Mouse (Mus musculus): ENCODE data around the gene Mymk. TPM values are rescaled to one million over a fixed set of nuclear protein-coding genes. Genes with fewer than 3 reads are reported as not detected.

The Mymk gene
- polyA plus RNA-seq, 1 experiment from 2014 or later, result not detected

DNA sequence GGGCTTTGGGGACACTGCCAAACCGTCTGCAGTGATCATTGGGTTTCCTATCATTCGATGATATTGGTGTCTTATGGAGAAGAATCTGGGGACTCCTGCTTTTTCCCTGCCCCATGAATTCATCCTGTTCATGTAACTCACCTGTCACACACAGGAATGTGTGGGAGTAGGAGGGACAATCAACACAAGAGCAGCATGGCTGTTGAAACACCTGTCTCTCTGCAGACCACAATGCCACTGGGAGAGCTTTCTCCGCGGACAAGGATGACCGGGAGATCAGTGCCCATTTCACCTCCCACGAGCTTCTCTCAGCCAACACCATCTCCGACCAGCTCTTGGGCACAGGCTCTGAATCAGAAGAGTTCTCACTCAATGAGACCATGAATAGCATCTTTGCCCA, 23.2 kb upstream of the Mymk start:
- Histone ChIP-seq H3K27ac (no peak overlapping the region), H3K9me3 (no peaks in the 10 kb centered on the region), H3K4me1 (replicated peaks) (peaks cover 18% of the 10 kb centered on the region), H3K4me3 (replicated peaks) (no peak overlapping the region), H3K36me3 (no peaks in the 10 kb centered on the region), H3K27me3 (no peaks in the 10 kb centered on the region), H3K9ac (replicated peaks) (no peak overlapping the region), H3K4me2 (replicated peaks) (no peak overlapping the region)
- WGBS, result 96% methylated on average over 7 of the region's 7 CpGs
- ATAC-seq, result no peak

DNA sequence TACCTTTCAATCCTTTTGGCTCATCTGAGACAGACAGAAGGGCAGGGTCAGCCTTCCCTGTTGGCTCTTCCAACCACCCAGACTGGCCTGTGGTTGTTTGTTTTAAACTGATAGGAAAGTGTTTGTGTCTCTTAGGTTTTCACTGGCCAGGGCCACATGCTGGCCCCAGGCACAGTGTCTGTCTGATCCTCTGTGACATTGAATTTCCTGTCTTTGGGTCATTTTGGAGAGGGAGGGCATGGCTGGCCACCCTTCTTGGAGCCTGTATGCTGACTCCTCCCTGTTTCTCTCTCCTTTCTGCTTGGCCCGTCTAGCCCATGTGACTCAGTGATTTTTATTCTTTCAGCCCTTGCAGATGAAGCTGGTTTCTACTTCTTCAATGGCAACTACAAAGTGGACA, 17.3 kb upstream of the Mymk start:
- no peak for ATAC-seq
- H3K27ac ChIP-seq, result no peak overlapping the region
- H3K4me3 ChIP-seq (replicated peaks), result no peak overlapping the region
- no peaks in the 10 kb centered on the region for H3K27me3 ChIP-seq
- no peaks in the 10 kb centered on the region for H3K36me3 ChIP-seq
- no peaks in the 10 kb centered on the region for H3K4me1 ChIP-seq (replicated peaks)
- H3K4me2 ChIP-seq (replicated peaks), result no peak overlapping the region
- 82% methylated on average over 1 of the region's 1 CpGs for WGBS
- no peak overlapping the region for H3K9ac ChIP-seq (replicated peaks)
- H3K9me3 ChIP-seq, result no peaks in the 10 kb centered on the region

DNA sequence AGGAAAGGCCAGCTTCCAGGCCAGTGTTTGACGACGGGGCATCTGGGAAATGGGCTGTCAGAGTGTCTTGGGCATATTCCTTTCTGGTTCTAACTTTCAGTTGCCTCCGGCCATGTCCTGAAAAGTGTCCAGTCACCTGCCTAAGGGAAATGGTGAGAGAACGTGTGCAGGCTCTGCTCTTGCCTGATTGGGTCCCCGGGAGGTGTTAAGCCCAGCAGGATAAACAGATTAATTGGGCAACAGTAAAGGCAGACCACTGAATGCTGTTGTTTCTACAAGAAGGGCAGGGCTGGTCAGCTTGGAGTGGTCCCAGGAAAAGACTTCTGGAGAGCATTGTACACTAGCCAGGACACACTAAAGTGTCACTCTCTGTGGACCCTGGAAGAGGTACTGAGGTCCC, 16.7 kb upstream of the Mymk start:
- H3K9ac ChIP-seq (replicated peaks), result no peak overlapping the region
- no peak overlapping the region for H3K4me3 ChIP-seq (replicated peaks)
- WGBS, result 78% methylated on average over 5 of the region's 5 CpGs
- no peaks in the 10 kb centered on the region for H3K27me3 ChIP-seq
- no peaks in the 10 kb centered on the region for H3K4me1 ChIP-seq (replicated peaks)
- ATAC-seq, result no peak
- H3K9me3 ChIP-seq, result no peaks in the 10 kb centered on the region
- H3K27ac ChIP-seq, result no peak overlapping the region
- no peak overlapping the region for H3K4me2 ChIP-seq (replicated peaks)
- H3K36me3 ChIP-seq, result no peaks in the 10 kb centered on the region

- Histone ChIP-seq H3K4me2 (replicated peaks) (no peak overlapping the region), H3K36me3 (no peaks in the 10 kb centered on the region), H3K27ac (no peak overlapping the region), H3K4me1 (replicated peaks) (no peaks in the 10 kb centered on the region), H3K4me3 (replicated peaks) (no peak overlapping the region), H3K9ac (replicated peaks) (peak overlapping the region; percentile 10; the same call in 1 of the 2 replicates), H3K27me3 (no peaks in the 10 kb centered on the region), H3K9me3 (no peaks in the 10 kb centered on the region)
- WGBS, result 82% methylated on average over 17 of the region's 18 CpGs
- ATAC-seq, result no peak
Measured at GRCm38 (mm10) chr2:27088071-27088644, 16.2 kb upstream of the Mymk start.

- H3K27ac ChIP-seq, result no peak overlapping the region
- no peaks in the 10 kb centered on the region for H3K36me3 ChIP-seq
- no peaks in the 10 kb centered on the region for H3K27me3 ChIP-seq
- no peak overlapping the region for H3K9ac ChIP-seq (replicated peaks)
- no peak for ATAC-seq
- WGBS, result 89% methylated on average over 5 of the region's 5 CpGs
- H3K9me3 ChIP-seq, result no peaks in the 10 kb centered on the region
- no peak overlapping the region for H3K4me2 ChIP-seq (replicated peaks)
- no peak overlapping the region for H3K4me3 ChIP-seq (replicated peaks)
- H3K4me1 ChIP-seq (replicated peaks), result no peaks in the 10 kb centered on the region
Measured at GRCm38 (mm10) chr2:27087581-27087980, 15.6 kb upstream of the Mymk start.

DNA sequence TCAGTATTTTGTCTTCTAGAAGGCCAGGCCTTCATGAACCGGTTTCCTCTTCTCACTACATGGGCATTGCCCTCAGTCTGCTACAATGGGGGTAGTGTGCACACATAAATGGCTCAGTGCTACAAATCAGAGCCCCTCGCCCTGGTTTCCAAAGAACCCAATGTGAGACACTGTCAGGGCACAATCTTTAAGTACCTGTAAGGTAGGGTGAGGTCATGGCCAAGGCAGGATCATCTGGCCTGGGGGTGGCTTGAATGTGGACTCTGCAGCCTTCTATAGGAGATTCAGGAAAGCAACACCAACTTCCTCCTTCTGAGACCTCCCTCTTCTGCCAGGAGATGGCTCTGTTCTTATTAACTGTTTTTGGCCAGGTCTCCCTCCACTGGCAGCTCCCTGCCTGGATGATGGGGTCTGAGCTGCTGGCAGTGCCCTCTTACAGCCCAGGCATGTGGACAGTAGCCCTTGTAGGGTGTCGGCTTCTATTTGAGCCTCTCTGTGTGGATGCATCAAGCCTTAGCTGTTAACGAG, 14.6 kb upstream of the Mymk start:
- WGBS, result 89% methylated on average over 4 of the region's 4 CpGs
- Histone ChIP-seq H3K4me3 (replicated peaks) (no peak overlapping the region), H3K9ac (replicated peaks) (no peak overlapping the region), H3K4me1 (replicated peaks) (no peaks in the 10 kb centered on the region), H3K27ac (no peak overlapping the region), H3K9me3 (no peaks in the 10 kb centered on the region), H3K36me3 (no peaks in the 10 kb centered on the region), H3K4me2 (replicated peaks) (no peak overlapping the region), H3K27me3 (no peaks in the 10 kb centered on the region)
- ATAC-seq, result no peak

- H3K27ac ChIP-seq, result no peak overlapping the region
- no peak overlapping the region for H3K4me2 ChIP-seq (replicated peaks)
- H3K27me3 ChIP-seq, result no peaks in the 10 kb centered on the region
- H3K9ac ChIP-seq (replicated peaks), result no peak overlapping the region
- H3K36me3 ChIP-seq, result no peaks in the 10 kb centered on the region
- no peak overlapping the region for H3K4me3 ChIP-seq (replicated peaks)
- 57% methylated on average over 2 of the region's 2 CpGs for WGBS
- H3K4me1 ChIP-seq (replicated peaks), result no peaks in the 10 kb centered on the region
- no peak for ATAC-seq
- H3K9me3 ChIP-seq, result no peaks in the 10 kb centered on the region
Measured at GRCm38 (mm10) chr2:27085801-27086200, 13.8 kb upstream of the Mymk start.

DNA sequence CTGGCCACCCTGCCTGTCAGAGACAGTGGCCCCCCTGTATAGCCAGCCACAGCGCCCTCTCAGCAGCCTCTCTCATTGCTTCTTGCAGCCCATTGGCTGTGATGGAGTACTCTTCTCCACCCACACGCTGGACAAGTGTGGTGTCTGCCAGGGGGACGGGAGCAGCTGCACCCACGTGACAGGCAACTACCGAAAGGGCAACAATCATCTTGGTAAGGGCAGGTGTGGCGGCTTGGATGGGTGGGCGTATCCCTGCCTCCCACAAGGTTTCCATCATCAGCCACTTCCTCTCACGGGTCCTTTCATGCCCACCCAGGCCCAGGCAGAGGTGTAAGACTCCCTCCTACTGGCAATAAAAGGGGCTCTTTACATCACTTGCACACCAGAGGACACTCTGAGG, 13.0 kb upstream of the Mymk start:
- WGBS, result 58% methylated on average over 8 of the region's 8 CpGs
- Histone ChIP-seq H3K4me3 (replicated peaks) (no peak overlapping the region), H3K9me3 (no peaks in the 10 kb centered on the region), H3K27me3 (no peaks in the 10 kb centered on the region), H3K4me1 (replicated peaks) (peaks cover 4% of the 10 kb centered on the region), H3K9ac (replicated peaks) (no peak overlapping the region), H3K27ac (no peak overlapping the region), H3K36me3 (no peaks in the 10 kb centered on the region), H3K4me2 (replicated peaks) (no peak overlapping the region)
- ATAC-seq, result no peak

DNA sequence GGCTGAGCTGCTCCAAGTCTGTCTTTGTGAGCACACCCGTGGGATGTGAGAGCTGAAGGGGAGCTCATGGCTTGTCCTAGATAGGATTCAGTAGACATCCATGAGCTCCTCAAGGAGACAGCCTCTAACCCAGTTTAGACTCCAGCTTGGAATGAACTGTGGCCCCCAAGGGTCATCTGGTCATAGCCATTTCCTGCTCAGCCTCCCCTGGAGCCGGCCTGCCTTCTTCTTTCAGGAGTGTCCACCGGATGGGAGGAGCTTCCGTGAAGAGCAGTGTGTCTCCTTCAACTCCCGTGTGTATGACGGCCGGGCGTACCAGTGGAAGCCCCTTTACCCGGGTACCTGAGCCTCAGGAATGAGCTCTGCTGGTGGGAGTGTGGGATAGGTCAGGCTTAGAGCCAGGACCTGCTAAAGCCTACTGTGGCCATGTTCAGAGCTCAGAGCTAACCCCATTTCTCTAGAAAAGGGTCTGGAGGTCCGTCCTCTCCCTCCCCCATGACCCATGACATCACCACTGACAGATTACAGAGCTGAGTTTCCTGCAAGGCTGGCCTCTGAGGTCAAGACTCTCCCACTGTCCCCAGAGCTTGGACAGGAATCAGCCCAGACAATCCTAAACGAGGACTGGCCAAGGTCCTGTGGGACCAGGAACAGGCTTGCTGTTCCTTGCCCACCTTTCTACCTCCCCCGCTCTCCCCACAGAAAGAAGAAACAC, 11.9 kb upstream of the Mymk start:
- Histone ChIP-seq H3K4me2 (replicated peaks) (no peak overlapping the region), H3K9me3 (no peaks in the 10 kb centered on the region), H3K9ac (replicated peaks) (no peak overlapping the region), H3K4me1 (replicated peaks) (peaks cover 15% of the 10 kb centered on the region), H3K27me3 (no peaks in the 10 kb centered on the region), H3K4me3 (replicated peaks) (no peak overlapping the region), H3K27ac (no peak overlapping the region), H3K36me3 (no peaks in the 10 kb centered on the region)
- WGBS, result 86% methylated on average over 12 of the region's 12 CpGs
- ATAC-seq, result no peak

- WGBS, result 70% methylated on average over 2 of the region's 2 CpGs
- Histone ChIP-seq H3K4me3 (replicated peaks) (no peak overlapping the region; the same call in 1 of the 2 replicates), H3K9ac (replicated peaks) (0 out of 2 replicates have a peak overlapping the region, but pooled peaks have one; percentile 3), H3K27ac (peak overlapping the region; percentile 71), H3K27me3 (no peaks in the 10 kb centered on the region), H3K4me1 (replicated peaks) (peaks cover 26% of the 10 kb centered on the region), H3K4me2 (replicated peaks) (peak overlapping the region; percentile 33), H3K9me3 (no peaks in the 10 kb centered on the region), H3K36me3 (no peaks in the 10 kb centered on the region)
- peak; percentile 72 for ATAC-seq
Measured at GRCm38 (mm10) chr2:27079649-27080048, 7.7 kb upstream of the Mymk start.

DNA sequence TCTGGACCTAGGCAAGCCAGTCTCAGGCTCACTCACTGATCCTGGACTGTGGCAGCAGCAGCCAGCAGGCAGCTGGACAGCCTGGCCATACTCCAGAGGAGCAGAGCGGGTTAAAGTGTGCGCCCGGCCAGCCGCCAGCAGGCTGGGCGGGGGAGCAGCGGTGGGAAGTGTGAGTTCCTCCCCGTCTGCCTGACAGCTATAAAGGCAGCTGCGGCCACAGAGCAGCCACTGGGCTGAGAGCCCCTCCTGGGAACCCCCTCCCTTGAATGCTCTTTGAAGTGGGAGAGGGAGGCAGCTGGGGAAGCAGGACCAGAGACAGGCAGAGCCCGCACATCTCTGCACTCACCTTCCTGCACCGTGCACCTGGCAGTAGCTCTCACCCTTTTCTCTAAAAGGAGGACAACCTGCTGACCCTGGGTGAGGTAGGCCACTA, 7.2 kb upstream of the Mymk start, which contains the start of gene Adamtsl2:
TSS of gene Adamtsl2 (plus strand) at position 228 of the 433 bp plus-strand sequence.
- H3K4me2 ChIP-seq (replicated peaks), result peak within 1 kb of the TSS; percentile 33
- H3K4me3 ChIP-seq (replicated peaks), result no peak within 1 kb of the TSS; the same call in 1 of the 2 replicates
- H3K27ac ChIP-seq, result peak within 1 kb of the TSS; percentile 71
- peaks cover 26% of the 10 kb centered on the region for H3K4me1 ChIP-seq (replicated peaks)
- 0 out of 2 replicates have a peak within 1 kb of the TSS, but pooled peaks have one; percentile 3 for H3K9ac ChIP-seq (replicated peaks)
- H3K36me3 ChIP-seq, result no peaks in the 10 kb centered on the region
- H3K9me3 ChIP-seq, result no peaks in the 10 kb centered on the region
- 5% methylated on average over 10 of the region's 10 CpGs for WGBS
- ATAC-seq, result peak; percentile 83
- no peaks in the 10 kb centered on the region for H3K27me3 ChIP-seq

DNA sequence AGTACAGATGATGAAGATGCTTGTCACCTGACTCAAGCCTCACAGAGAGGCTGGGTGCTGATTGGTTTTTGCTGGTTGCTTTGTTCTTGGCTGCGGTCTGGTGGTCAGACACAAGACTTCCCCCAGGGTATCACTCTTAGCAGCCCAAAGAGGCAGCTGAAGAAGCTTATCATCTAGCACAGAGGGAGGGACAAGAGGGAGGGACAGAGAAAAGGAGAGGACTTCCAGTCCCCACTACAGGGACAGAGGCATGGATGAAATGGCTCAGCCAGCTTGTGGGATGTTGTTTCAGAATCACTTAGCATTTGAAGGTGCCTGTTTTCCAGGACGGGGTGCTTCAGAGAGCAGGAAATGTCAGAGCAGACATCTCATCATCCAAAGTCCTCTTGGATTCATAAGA, 6.3 kb upstream of the Mymk start:
- ATAC-seq, result no peak
- WGBS, result 25% methylated on average over 2 of the region's 2 CpGs

More for the DNA sequence above, 6.3 kb upstream of the Mymk start:
- Histone ChIP-seq H3K27ac (no peak overlapping the region), H3K27me3 (no peaks in the 10 kb centered on the region), H3K36me3 (no peaks in the 10 kb centered on the region), H3K9ac (replicated peaks) (no peak overlapping the region), H3K4me3 (replicated peaks) (no peak overlapping the region), H3K9me3 (no peaks in the 10 kb centered on the region), H3K4me1 (replicated peaks) (peaks cover 26% of the 10 kb centered on the region), H3K4me2 (replicated peaks) (no peak overlapping the region)

Data from midbrain, embryonic 13.5 days (tissue).